Mouse (Mus musculus): ENCODE measurements around the gene Kcnk4. TPM values are rescaled to one million over a fixed set of nuclear protein-coding genes. Genes with fewer than 3 reads are reported as not detected.

Gene Kcnk4
- polyA plus RNA-seq, 1 experiment, result 2.1 TPM

GRCm38 (mm10) chr19:6893731-6894451 is 40.4 kb downstream of the Kcnk4 start:
- TF ChIP-seq POLR2A (IDR thresholded peaks at IDR 0.05; ENCODE audit: borderline replicate concordance, extremely low read depth, insufficient read depth, insufficient read length, poor library complexity, severe bottlenecking), result no peak
- no peak for TF ChIP-seq CTCF (IDR thresholded peaks at IDR 0.05; ENCODE audit: borderline replicate concordance, extremely low read depth, insufficient read depth, insufficient read length)
- DNase-seq (ENCODE audit: low read depth), result no peak

DNA sequence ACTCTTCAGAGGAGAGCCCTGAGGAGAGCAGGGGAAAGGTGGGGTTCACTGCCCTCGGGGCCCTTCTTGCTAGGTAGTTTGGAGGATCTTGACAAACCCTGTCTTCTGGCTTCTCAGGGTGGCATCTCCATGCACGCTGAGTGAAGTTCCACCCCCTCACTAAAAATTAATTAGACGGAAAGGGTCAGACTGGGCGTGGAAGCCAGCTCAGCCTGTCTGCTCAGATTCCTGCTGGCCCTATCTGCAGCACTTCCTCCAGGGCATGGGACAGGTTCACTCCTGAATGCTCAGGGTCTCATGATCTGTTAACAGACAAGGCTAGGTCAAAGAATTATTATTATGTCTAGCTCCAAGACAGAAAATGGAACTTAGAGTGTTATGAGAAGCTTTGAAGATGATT is 41.8 kb downstream of the Kcnk4 start:
- TF ChIP-seq CTCF (IDR thresholded peaks at IDR 0.05; ENCODE audit: borderline replicate concordance, extremely low read depth, insufficient read depth, insufficient read length), result no peak
- TF ChIP-seq POLR2A (IDR thresholded peaks at IDR 0.05; ENCODE audit: borderline replicate concordance, extremely low read depth, insufficient read depth, insufficient read length, poor library complexity, severe bottlenecking), result no peak
- no peak for DNase-seq (ENCODE audit: low read depth)

DNA sequence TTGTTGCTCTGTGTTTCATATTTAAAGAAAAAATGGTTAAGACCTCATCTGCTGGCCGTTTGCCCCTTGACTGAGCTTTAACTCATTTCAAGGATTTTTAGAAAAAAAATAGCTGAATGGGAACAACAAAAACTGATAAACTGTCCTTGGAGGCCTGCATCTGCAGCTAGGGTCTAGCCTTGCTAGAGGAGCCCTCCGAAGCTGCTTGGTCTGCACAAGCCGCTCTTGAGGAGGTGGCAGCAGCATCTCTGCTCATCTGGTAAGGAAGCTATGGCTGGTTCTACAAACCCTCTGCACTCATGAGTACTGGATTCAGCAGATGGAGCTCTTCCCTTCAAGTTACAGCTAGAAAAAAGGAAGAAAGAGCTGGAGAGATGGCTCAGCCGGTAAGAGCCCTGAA is 56.4 kb downstream of the Kcnk4 start:
- TF ChIP-seq POLR2A (IDR thresholded peaks at IDR 0.05; ENCODE audit: borderline replicate concordance, extremely low read depth, insufficient read depth, insufficient read length, poor library complexity, severe bottlenecking) (no peak), CTCF (IDR thresholded peaks at IDR 0.05; ENCODE audit: borderline replicate concordance, extremely low read depth, insufficient read depth, insufficient read length) (no peak)
- DNase-seq (ENCODE audit: low read depth), result no peak

- TF ChIP-seq POLR2A (IDR thresholded peaks at IDR 0.05; ENCODE audit: borderline replicate concordance, extremely low read depth, insufficient read depth, insufficient read length, poor library complexity, severe bottlenecking), result no peak
- TF ChIP-seq CTCF (IDR thresholded peaks at IDR 0.05; ENCODE audit: borderline replicate concordance, extremely low read depth, insufficient read depth, insufficient read length), result no peak
- no peak for DNase-seq (ENCODE audit: low read depth)
Measured at GRCm38 (mm10) chr19:6876799-6877198, 57.5 kb downstream of the Kcnk4 start.

DNA sequence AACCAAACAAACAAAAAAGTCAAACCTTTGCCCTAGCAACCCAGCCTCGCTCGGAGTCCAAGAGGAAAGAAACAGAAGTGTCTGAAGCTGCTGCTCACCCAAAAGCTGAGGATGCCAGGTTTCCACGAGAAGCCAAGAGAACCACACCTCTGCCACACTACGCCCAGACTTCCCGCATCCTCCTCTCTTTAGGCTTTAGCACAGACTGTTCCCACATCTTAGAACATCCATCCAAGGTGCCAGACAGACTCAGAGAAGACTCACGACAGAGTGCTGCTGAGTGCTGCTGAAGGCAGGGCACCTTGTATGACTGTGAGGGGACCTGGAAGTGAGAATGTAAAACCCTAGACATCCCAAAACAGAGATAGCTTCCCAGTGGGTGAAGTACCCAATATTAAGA is 58.5 kb downstream of the Kcnk4 start:
- TF ChIP-seq CTCF (IDR thresholded peaks at IDR 0.05; ENCODE audit: borderline replicate concordance, extremely low read depth, insufficient read depth, insufficient read length) (no peak), POLR2A (IDR thresholded peaks at IDR 0.05; ENCODE audit: borderline replicate concordance, extremely low read depth, insufficient read depth, insufficient read length, poor library complexity, severe bottlenecking) (no peak)
- DNase-seq (ENCODE audit: low read depth), result no peak

- no peak for TF ChIP-seq POLR2A (IDR thresholded peaks at IDR 0.05; ENCODE audit: borderline replicate concordance, extremely low read depth, insufficient read depth, insufficient read length, poor library complexity, severe bottlenecking)
Measured at GRCm38 (mm10) chr19:6874257-6874656, 60.1 kb downstream of the Kcnk4 start.

More at GRCm38 (mm10) chr19:6874257-6874656, 60.1 kb downstream of the Kcnk4 start:
- no peak for DNase-seq (ENCODE audit: low read depth)

Other genes starting within 250 kb of the Kcnk4 start
- gene Rps6ka4, start 93.9 kb downstream of the Kcnk4 start, polyA plus RNA-seq (2012; rRNA removed), result 6.0 and 7.3 TPM in 2 replicates
- 0.48 and 0.83 TPM in 2 replicates for gene Ccdc88b, start 76.3 kb downstream of the Kcnk4 start, polyA plus RNA-seq (2012; rRNA removed)
- gene Trmt112, start 24.8 kb downstream of the Kcnk4 start, polyA plus RNA-seq (2012; rRNA removed), result 117 and 158 TPM in 2 replicates
- 169 and 176 TPM in 2 replicates for gene Prdx5, start 24.4 kb downstream of the Kcnk4 start, polyA plus RNA-seq (2012; rRNA removed)
- gene Esrra, start 12.7 kb downstream of the Kcnk4 start, polyA plus RNA-seq (2012; rRNA removed), result 35.5 and 41.3 TPM in 2 replicates
- gene Catsperz, start 9.1 kb downstream of the Kcnk4 start, polyA plus RNA-seq (2012; rRNA removed), result 1.0 and 1.5 TPM in 2 replicates
- gene Bad, start 7.3 kb upstream of the Kcnk4 start, polyA plus RNA-seq (2012; rRNA removed), result 72.8 and 83.4 TPM in 2 replicates
- 75.5 and 86.8 TPM in 2 replicates for gene Gpr137, start 8.0 kb upstream of the Kcnk4 start, polyA plus RNA-seq (2012; rRNA removed)
- gene Ppp1r14b, start 40.5 kb upstream of the Kcnk4 start, polyA plus RNA-seq (2012; rRNA removed), result 359 and 550 TPM in 2 replicates
- gene Plcb3, start 42.0 kb upstream of the Kcnk4 start, polyA plus RNA-seq (2012; rRNA removed), result 22.7 and 28.3 TPM in 2 replicates
- 50.3 and 61.0 TPM in 2 replicates for gene Fkbp2, start 46.0 kb upstream of the Kcnk4 start, polyA plus RNA-seq (2012; rRNA removed)
- gene Vegfb, start 53.1 kb upstream of the Kcnk4 start, polyA plus RNA-seq (2012; rRNA removed), result 28.6 and 39.3 TPM in 2 replicates
- gene Dnajc4, start 58.1 kb upstream of the Kcnk4 start, polyA plus RNA-seq (2012; rRNA removed), result 25.7 and 31.3 TPM in 2 replicates
- gene Nudt22, start 61.6 kb upstream of the Kcnk4 start, polyA plus RNA-seq (2012; rRNA removed), result 15.4 and 21.5 TPM in 2 replicates
- 18.6 and 25.5 TPM in 2 replicates for gene Trpt1, start 61.6 kb upstream of the Kcnk4 start, polyA plus RNA-seq (2012; rRNA removed)
- 4.8 and 5.3 TPM in 2 replicates for gene Fermt3, start 85.0 kb upstream of the Kcnk4 start, polyA plus RNA-seq (2012; rRNA removed)
- 151 and 158 TPM in 2 replicates for gene Stip1, start 105.5 kb upstream of the Kcnk4 start, polyA plus RNA-seq (2012; rRNA removed)
- 5.7 and 8.2 TPM in 2 replicates for gene Macrod1, start 122.3 kb upstream of the Kcnk4 start, polyA plus RNA-seq (2012; rRNA removed)
- 2.5 and 4.3 TPM in 2 replicates for gene Flrt1, start 171.2 kb upstream of the Kcnk4 start, polyA plus RNA-seq (2012; rRNA removed)